Mouse (Mus musculus): Measurements from ENCODE around the gene 1700029P11Rik. TPM values are rescaled to one million over a fixed set of nuclear protein-coding genes. Genes with fewer than 3 reads are reported as not detected.

1700029P11Rik gene
- polyA plus RNA-seq, 1 experiment, result not detected

DNA sequence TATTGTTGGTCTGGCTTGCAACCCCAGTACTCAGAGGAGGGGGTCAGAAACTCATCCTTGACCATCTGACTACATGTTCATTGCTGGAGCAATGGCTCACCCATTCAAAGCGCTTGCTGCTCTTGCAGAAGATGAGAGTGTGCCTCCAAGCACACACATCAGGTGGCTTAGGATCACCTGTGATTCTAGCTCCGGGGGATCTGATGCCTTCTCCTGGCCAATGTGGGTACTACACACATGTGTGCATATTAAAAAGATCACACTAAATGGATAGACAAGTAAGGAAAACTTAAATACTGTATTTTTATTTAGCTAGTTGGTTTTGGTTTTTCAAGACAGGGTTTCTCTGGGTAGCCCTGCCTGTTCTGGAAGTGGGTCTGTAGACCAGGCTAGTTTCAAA, 39.3 kb upstream of the 1700029P11Rik start:
- Histone ChIP-seq H3K27me3 (ENCODE audit: control insufficient read depth, insufficient read depth, insufficient read length) (peaks cover 8% of the 10 kb centered on the region), H3K4me3 (ENCODE audit: insufficient read depth, poor library complexity, severe bottlenecking) (no peak overlapping the region), H3K79me2 (ENCODE audit: control insufficient read depth, insufficient read depth) (no peaks in the 10 kb centered on the region), H3K79me3 (ENCODE audit: low read depth) (no peaks in the 10 kb centered on the region), H3K36me3 (ENCODE audit: control insufficient read depth, insufficient read depth) (no peaks in the 10 kb centered on the region), H3ac (ENCODE audit: control insufficient read depth, insufficient read length, low read depth) (no peak overlapping the region)
- TF ChIP-seq USF1 (IDR thresholded peaks at IDR 0.05; ENCODE audit: low read depth) (no peak), MYOG (IDR thresholded peaks at IDR 0.05; ENCODE audit: control insufficient read depth, extremely low read depth, insufficient read length) (no peak), MYOD1 (IDR thresholded peaks at IDR 0.05; ENCODE audit: control insufficient read depth, insufficient read length, low read depth) (no peak), MAX (IDR thresholded peaks at IDR 0.05) (no peak), CEBPB (IDR thresholded peaks at IDR 0.05; ENCODE audit: low read depth) (no peak)

DNA sequence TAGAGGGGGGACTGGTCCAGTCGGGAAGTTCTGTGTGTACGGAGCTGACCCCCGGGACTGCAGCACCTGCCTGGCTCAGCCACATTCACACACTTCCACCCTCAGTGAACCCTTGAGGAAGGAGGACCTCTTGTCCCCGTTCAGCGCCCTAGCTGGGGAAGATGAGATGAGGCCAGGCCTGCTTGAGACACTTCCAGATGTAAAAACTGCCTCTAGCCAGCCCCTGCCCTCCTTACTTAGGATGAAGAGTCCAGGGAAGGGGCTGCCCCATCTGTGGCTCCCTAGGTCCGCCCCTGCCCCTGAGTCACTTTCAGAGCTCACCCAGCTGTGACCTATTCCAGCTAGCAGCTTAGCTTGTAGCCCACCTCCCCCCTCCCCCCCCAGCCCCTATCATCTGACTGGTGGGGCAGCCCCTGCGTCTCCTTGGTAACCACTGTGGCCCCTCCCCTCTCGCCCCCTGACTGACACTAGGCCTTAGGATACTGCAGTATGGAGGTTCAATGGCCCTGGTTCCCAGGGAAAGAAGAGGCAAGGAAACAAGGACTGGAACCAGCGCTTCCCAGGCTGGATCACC, 37.1 kb upstream of the 1700029P11Rik start:
- no peak overlapping the region for H3K4me3 ChIP-seq (ENCODE audit: insufficient read depth, poor library complexity, severe bottlenecking)

DNA sequence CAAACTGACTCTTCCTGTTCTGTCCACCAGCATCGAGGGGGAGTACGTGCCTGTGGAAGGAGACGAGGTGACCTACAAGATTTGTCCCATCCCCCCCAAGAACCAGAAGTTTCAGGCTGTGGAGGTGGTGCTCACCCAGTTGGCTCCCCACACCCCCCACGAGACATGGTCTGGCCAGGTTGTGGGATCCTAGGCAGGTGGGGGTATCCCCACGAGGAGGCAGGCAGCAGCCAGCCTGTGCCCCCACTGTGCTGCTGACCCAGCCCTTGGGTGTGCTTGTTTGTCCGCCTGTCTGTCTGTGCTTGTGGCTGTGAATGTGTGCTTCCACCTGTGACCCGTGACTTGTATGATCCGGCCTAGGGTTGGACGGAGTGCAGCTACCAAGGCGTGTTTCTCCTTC, 31.3 kb upstream of the 1700029P11Rik start:
- H3K4me3 ChIP-seq (ENCODE audit: insufficient read depth, poor library complexity, severe bottlenecking), result no peak overlapping the region
- TF ChIP-seq MYOD1 (IDR thresholded peaks at IDR 0.05; ENCODE audit: control insufficient read depth, insufficient read length, low read depth), result no peak
- no peak for TF ChIP-seq USF1 (IDR thresholded peaks at IDR 0.05; ENCODE audit: low read depth)
- TF ChIP-seq FOSL1 (IDR thresholded peaks at IDR 0.05; ENCODE audit: insufficient read depth, low read length, poor library complexity, severe bottlenecking), result no peak
- TF ChIP-seq CTCF (IDR thresholded peaks at IDR 0.05; ENCODE audit: control insufficient read depth, insufficient read depth, insufficient read length), result no peak
- H3K27me3 ChIP-seq (ENCODE audit: control insufficient read depth, insufficient read depth, insufficient read length), result peaks cover 3% of the 10 kb centered on the region
- H3K36me3 ChIP-seq (ENCODE audit: control insufficient read depth, insufficient read depth), result peaks cover 7% of the 10 kb centered on the region
- H3ac ChIP-seq (ENCODE audit: control insufficient read depth, insufficient read length, low read depth), result no peak overlapping the region
- no peaks in the 10 kb centered on the region for H3K79me2 ChIP-seq (ENCODE audit: control insufficient read depth, insufficient read depth)
- no peaks in the 10 kb centered on the region for H3K79me3 ChIP-seq (ENCODE audit: low read depth)

More for the DNA sequence above, 37.1 kb upstream of the 1700029P11Rik start:
- Histone ChIP-seq H3K79me3 (ENCODE audit: low read depth) (no peaks in the 10 kb centered on the region), H3ac (ENCODE audit: control insufficient read depth, insufficient read length, low read depth) (no peak overlapping the region), H3K36me3 (ENCODE audit: control insufficient read depth, insufficient read depth) (no peaks in the 10 kb centered on the region), H3K79me2 (ENCODE audit: control insufficient read depth, insufficient read depth) (no peaks in the 10 kb centered on the region), H3K27me3 (ENCODE audit: control insufficient read depth, insufficient read depth, insufficient read length) (peaks cover 8% of the 10 kb centered on the region)
- TF ChIP-seq FOSL1 (IDR thresholded peaks at IDR 0.05; ENCODE audit: insufficient read depth, low read length, poor library complexity, severe bottlenecking), result no peak
- TF ChIP-seq USF1 (IDR thresholded peaks at IDR 0.05; ENCODE audit: low read depth), result no peak
- TF ChIP-seq MYOD1 (IDR thresholded peaks at IDR 0.05; ENCODE audit: control insufficient read depth, insufficient read length, low read depth), result no peak
- no peak for TF ChIP-seq CTCF (IDR thresholded peaks at IDR 0.05; ENCODE audit: control insufficient read depth, insufficient read depth, insufficient read length)
- TF ChIP-seq MAX (IDR thresholded peaks at IDR 0.05), result no peak
- no peak for TF ChIP-seq CEBPB (IDR thresholded peaks at IDR 0.05; ENCODE audit: low read depth)

DNA sequence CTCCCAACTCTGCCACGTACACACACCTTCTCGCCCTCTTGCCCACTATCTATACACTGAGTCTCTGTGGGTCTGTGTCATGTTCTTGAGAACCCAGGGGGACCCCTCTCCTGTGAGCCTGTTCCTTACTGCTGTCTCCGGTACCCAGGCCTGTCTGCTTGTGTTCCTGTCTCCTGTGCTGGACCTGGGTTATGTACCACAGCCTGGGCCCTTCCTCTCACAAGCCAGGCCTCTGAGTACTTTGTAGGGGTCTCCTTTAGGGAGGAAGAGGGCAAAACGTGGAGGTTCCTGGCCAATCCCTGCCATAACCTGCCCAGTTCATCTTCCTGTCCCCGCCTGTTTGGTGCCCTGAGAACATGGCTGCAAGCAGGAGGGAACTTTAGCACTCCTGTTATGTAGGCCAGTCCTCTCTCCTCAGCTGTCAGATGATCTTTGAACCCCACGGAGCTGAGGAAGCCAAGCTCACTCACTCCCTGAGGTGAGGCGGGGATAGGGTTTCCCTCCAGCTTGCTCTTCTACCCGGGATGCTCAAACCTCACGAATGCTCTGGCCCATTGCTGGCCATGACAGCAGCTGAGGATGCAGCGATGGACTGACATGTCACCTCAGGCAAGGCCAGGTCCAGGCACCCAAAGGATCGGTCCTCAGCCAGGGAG, 30.7 kb upstream of the 1700029P11Rik start:
- H3K79me2 ChIP-seq (ENCODE audit: control insufficient read depth, insufficient read depth), result no peaks in the 10 kb centered on the region

DNA sequence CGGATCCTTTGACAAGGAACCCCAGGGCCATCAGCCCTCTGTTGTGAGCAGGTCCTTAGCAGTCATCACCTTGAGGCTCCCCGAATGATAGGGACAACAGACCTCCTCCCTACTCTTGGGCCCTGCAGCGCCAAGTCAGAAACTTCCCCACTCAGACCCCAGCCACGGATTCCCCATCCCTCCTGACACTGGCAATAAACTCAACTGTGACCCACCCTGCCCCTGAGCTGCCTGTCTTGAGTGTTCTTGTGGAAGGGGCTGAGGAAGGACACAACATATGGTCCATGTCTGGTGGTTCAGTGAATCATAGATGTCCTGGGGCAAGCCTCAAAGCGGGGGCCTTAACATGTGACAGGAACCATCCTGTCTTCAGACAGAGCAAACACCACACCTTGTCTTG, 29.6 kb upstream of the 1700029P11Rik start:
- Histone ChIP-seq H3K79me3 (ENCODE audit: low read depth) (no peaks in the 10 kb centered on the region), H3K36me3 (ENCODE audit: control insufficient read depth, insufficient read depth) (peaks cover 20% of the 10 kb centered on the region)
- TF ChIP-seq USF1 (IDR thresholded peaks at IDR 0.05; ENCODE audit: low read depth) (no peak), CEBPB (IDR thresholded peaks at IDR 0.05; ENCODE audit: low read depth) (no peak)

More for the DNA sequence above, 30.7 kb upstream of the 1700029P11Rik start:
- no peak for TF ChIP-seq USF1 (IDR thresholded peaks at IDR 0.05; ENCODE audit: low read depth)
- no peak for TF ChIP-seq CTCF (IDR thresholded peaks at IDR 0.05; ENCODE audit: control insufficient read depth, insufficient read depth, insufficient read length)
- no peak for TF ChIP-seq MAX (IDR thresholded peaks at IDR 0.05)
- no peak for TF ChIP-seq MYOG (IDR thresholded peaks at IDR 0.05; ENCODE audit: control insufficient read depth, extremely low read depth, insufficient read length)
- no peak for TF ChIP-seq MYOD1 (IDR thresholded peaks at IDR 0.05; ENCODE audit: control insufficient read depth, insufficient read length, low read depth)
- TF ChIP-seq CEBPB (IDR thresholded peaks at IDR 0.05; ENCODE audit: low read depth), result no peak
- no peak for TF ChIP-seq FOSL1 (IDR thresholded peaks at IDR 0.05; ENCODE audit: insufficient read depth, low read length, poor library complexity, severe bottlenecking)
- H3K36me3 ChIP-seq (ENCODE audit: control insufficient read depth, insufficient read depth), result peaks cover 9% of the 10 kb centered on the region
- H3K79me3 ChIP-seq (ENCODE audit: low read depth), result no peaks in the 10 kb centered on the region
- H3K4me3 ChIP-seq (ENCODE audit: insufficient read depth, poor library complexity, severe bottlenecking), result no peak overlapping the region
- H3ac ChIP-seq (ENCODE audit: control insufficient read depth, insufficient read length, low read depth), result no peak overlapping the region
- H3K27me3 ChIP-seq (ENCODE audit: control insufficient read depth, insufficient read depth, insufficient read length), result peaks cover 3% of the 10 kb centered on the region

DNA sequence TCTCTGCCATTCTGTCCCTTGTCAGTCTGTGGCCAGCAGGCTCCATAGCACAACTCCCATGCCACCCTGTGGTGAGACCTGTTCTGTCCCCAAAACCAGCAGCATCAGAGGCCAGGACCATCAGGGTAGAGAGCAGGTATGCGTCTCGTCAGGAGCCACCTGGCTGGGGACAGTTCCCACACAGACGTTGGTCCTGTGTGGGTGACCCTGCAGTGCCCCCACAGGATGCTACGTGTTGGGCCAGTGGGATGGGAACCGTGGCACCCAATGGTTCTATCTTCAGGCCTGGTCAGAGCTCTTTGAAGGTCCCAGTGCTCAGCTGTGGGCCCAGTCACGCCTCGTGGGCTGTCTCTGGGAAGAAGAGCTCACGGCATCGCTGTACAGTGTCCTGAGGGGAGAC, 29.2 kb upstream of the 1700029P11Rik start:
- Histone ChIP-seq H3K4me3 (ENCODE audit: insufficient read depth, poor library complexity, severe bottlenecking) (no peak overlapping the region), H3K36me3 (ENCODE audit: control insufficient read depth, insufficient read depth) (peaks cover 20% of the 10 kb centered on the region), H3K79me2 (ENCODE audit: control insufficient read depth, insufficient read depth) (no peaks in the 10 kb centered on the region), H3K79me3 (ENCODE audit: low read depth) (no peaks in the 10 kb centered on the region), H3K27me3 (ENCODE audit: control insufficient read depth, insufficient read depth, insufficient read length) (no peaks in the 10 kb centered on the region), H3ac (ENCODE audit: control insufficient read depth, insufficient read length, low read depth) (no peak overlapping the region)
- TF ChIP-seq CEBPB (IDR thresholded peaks at IDR 0.05; ENCODE audit: low read depth), result no peak

More for the DNA sequence above, 29.6 kb upstream of the 1700029P11Rik start:
- Histone ChIP-seq H3ac (ENCODE audit: control insufficient read depth, insufficient read length, low read depth) (no peak overlapping the region), H3K4me3 (ENCODE audit: insufficient read depth, poor library complexity, severe bottlenecking) (no peak overlapping the region), H3K79me2 (ENCODE audit: control insufficient read depth, insufficient read depth) (no peaks in the 10 kb centered on the region), H3K27me3 (ENCODE audit: control insufficient read depth, insufficient read depth, insufficient read length) (no peaks in the 10 kb centered on the region)
